In the genomic region with DNA sequence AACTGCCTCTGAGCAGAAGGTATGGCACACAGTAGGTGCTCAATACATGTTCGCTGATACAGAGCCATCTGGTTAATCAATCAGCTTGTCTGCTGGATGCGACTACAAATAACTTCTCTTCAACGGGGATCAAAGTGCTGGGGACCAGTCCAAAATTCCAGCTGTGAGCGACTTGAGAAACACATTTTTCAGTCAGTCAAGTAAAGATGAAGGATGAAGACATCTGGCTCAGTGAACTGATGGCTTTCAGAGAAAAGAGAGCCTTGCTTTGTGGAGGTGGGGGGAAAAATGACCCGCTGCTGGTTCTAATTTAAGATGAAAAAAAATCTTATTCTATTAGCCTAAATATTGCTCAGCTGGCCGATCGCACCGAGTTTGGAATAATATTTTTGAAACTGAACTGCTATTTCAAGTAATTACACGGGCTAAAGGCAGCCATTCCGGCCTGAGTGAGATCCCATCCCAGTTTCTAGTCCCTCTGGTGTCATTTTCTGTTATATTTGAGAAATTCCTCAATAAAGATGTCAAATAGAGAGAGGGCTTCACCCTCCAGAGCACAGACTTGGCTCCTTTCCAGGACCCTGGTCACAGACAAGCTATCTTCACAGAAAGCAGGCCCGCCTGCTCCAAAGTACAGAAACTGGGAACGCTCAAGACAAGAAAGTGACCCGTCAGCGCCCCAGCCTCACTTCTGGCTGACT, we compare ENCODE assay signal across 8 mouse cellular contexts. TPM values are rescaled to one million over a fixed set of nuclear protein-coding genes. Genes with fewer than 3 reads are reported as not detected.
DNase-seq lines count a peak whose midpoint lies in the region; ATAC-seq lines count a peak whose summit lies in the region.
"Had no signal": no experiment of that assay in that cellular context is flagged by ENCODE, and none has a peak within 500 bp of the region (broad histone marks: within the 10 kb centered on the region; RNA-seq: fewer than 3 reads in every experiment).

No protein-coding gene starts in this region.

- H3K4me1 ChIP-seq in heart, embryonic 16.5 days (ENCODE audit: control insufficient read depth, insufficient read depth, low read length): peaks cover 20% of the 10 kb centered on the region
- peaks cover 76% of the 10 kb centered on the region for H3K4me1 ChIP-seq in embryonic facial prominence, embryonic 13.5 days

- 0 out of 2 replicates have a peak, but pooled peaks have one; percentile 12 for ATAC-seq in heart, embryonic 16.5 days (replicated peaks; ENCODE audit: extremely low read depth, insufficient read depth, low FRiP score)
- no peak for ATAC-seq in embryonic facial prominence, embryonic 13.5 days (ENCODE audit: insufficient number of reproducible peaks, insufficient read depth, low FRiP score, low TSS enrichment, low read depth)

- H3K9ac ChIP-seq in heart, embryonic 16.5 days (ENCODE audit: low read length): no peak overlapping the region
- no peak overlapping the region for H3K9ac ChIP-seq in embryonic facial prominence, embryonic 13.5 days

- H3K36me3 ChIP-seq in heart, embryonic 16.5 days (ENCODE audit: control insufficient read depth, insufficient read depth): no peaks in the 10 kb centered on the region
- no peaks in the 10 kb centered on the region for H3K36me3 ChIP-seq in embryonic facial prominence, embryonic 13.5 days

- H3K4me2 ChIP-seq in heart, embryonic 16.5 days (ENCODE audit: low read depth, low read length): peak overlapping the region; percentile 9; the same call in 1 of the 2 replicates
- H3K4me2 ChIP-seq in embryonic facial prominence, embryonic 13.5 days: peak overlapping the region; percentile 18; the same call in 1 of the 2 replicates

- H3K27ac ChIP-seq in heart, embryonic 16.5 days (ENCODE audit: low read length): no peak overlapping the region; the same call in 1 of the 2 replicates
- H3K27ac ChIP-seq in embryonic facial prominence, embryonic 13.5 days: peak overlapping the region; percentile 78

- no peaks in the 10 kb centered on the region for H3K9me3 ChIP-seq in heart, embryonic 16.5 days (replicated peaks; ENCODE audit: control insufficient read depth, low read length)
- H3K9me3 ChIP-seq in embryonic facial prominence, embryonic 13.5 days: no peaks in the 10 kb centered on the region

- WGBS in heart, embryonic 16.5 days: 45% methylated on average over 14 of the region's 14 CpGs
- WGBS in embryonic facial prominence, embryonic 13.5 days: 24% methylated on average over 14 of the region's 14 CpGs

- DNase-seq in heart, adult 8-10 months (ENCODE audit: low spot score): no peak
- peak; percentile 85 for DNase-seq in MN1 (ENCODE audit: low spot score)
- DNase-seq in kidney, postnatal 4 days: peak; percentile 72 to 77
- DNase-seq in right cerebral cortex, postnatal 4 days: no peak
- no peak for DNase-seq in thymus, postnatal 10 days (ENCODE audit: low spot score in 2 of 2)
- DNase-seq: adrenal gland, postnatal 25 days had no signal

- no peak overlapping the region for H3K4me3 ChIP-seq in heart, embryonic 16.5 days (ENCODE audit: low read length)
- H3K4me3 ChIP-seq in embryonic facial prominence, embryonic 13.5 days: no peak overlapping the region

- peaks cover 5% of the 10 kb centered on the region; the same call in 1 of the 2 replicates for H3K27me3 ChIP-seq in heart, embryonic 16.5 days (ENCODE audit: control insufficient read depth, insufficient read depth, low read length)
- H3K27me3 ChIP-seq in embryonic facial prominence, embryonic 13.5 days: peaks cover 21% of the 10 kb centered on the region

RNA-seq across cellular contexts. Expression of a gene that starts 28.0 kb away (rescaled TPM):
- polyA plus RNA-seq in heart, embryonic 16.5 days (2015; fragmentation: Nextera tagmentation; extraction: Ambion mirVana): 4.0 and 5.6 TPM in 2 replicates
- under 1 TPM; 0.59 to 0.97 (median 0.84) TPM for total RNA-seq in heart, adult 8-10 months (2022)
- polyA plus RNA-seq in embryonic facial prominence, embryonic 13.5 days (2015; fragmentation: Nextera tagmentation; extraction: Ambion mirVana): 22.9 and 24.1 TPM in 2 replicates

Comparison
In these comparisons a context has a peak if more than half of its experiments do, and no peak if none do; other contexts are left out.
1. DNase-seq: peak in MN1 (single experiment) and kidney, postnatal 4 days (2 of 2); none in heart, adult 8-10 months (single experiment), right cerebral cortex, postnatal 4 days (single experiment) and thymus, postnatal 10 days (0 of 2).